Comparison of ENCODE assay signal across 28 mouse cellular contexts in genomic region chr1:191053555-191053954, GRCm38 (mm10). TPM values are rescaled to one million over a fixed set of nuclear protein-coding genes. Genes with fewer than 3 reads are reported as not detected.
DNase-seq lines count a peak whose midpoint lies in the region; ATAC-seq lines count a peak whose summit lies in the region.
"Had no signal": no experiment of that assay in that cellular context is flagged by ENCODE, and none has a peak within 500 bp of the region (broad histone marks: within the 10 kb centered on the region; RNA-seq: fewer than 3 reads in every experiment).

No protein-coding gene starts in this region.

- DNase-seq in heart, adult 11 months: no peak
- DNase-seq in kidney, adult 9 months: no peak
- DNase-seq in frontal cortex, postnatal 36 days (ENCODE audit: low spot score in 2 of 2): no peak
- DNase-seq: adrenal gland, postnatal 10 days; adrenal gland, postnatal 36 days; cerebellum, adult 18-20 months; cerebellum, adult 9-10 months; cerebellum, postnatal 14 days; forebrain, postnatal 0 days; gastrocnemius, postnatal 10 days; gastrocnemius, postnatal 36 days; heart, postnatal 36 days; kidney, adult 2 months had no signal

- no peak overlapping the region for H3K4me2 ChIP-seq in heart, embryonic 11.5 days
- H3K4me2 ChIP-seq in kidney, embryonic 14.5 days (replicated peaks; ENCODE audit: low read depth, low read length): no peak overlapping the region
- H3K4me2 ChIP-seq in intestine, embryonic 16.5 days (ENCODE audit: low read depth, low read length): no peak overlapping the region
- H3K4me2 ChIP-seq: embryonic facial prominence, embryonic 12.5 days; embryonic facial prominence, embryonic 15.5 days; hindbrain, embryonic 14.5 days had no signal

- H3K4me3 ChIP-seq in heart, embryonic 11.5 days (ENCODE audit: low read depth, low read length): no peak overlapping the region
- H3K4me3 ChIP-seq in kidney, embryonic 14.5 days (ENCODE audit: low read length): no peak overlapping the region
- no peak overlapping the region for H3K4me3 ChIP-seq in intestine, embryonic 16.5 days (ENCODE audit: low read length)
- H3K4me3 ChIP-seq: embryonic facial prominence, embryonic 12.5 days; embryonic facial prominence, embryonic 15.5 days had no signal

- no peaks in the 10 kb centered on the region for H3K27me3 ChIP-seq in heart, embryonic 11.5 days (ENCODE audit: control insufficient read depth, insufficient read depth, low read length)
- H3K27me3 ChIP-seq in kidney, embryonic 14.5 days (ENCODE audit: control insufficient read depth, insufficient read depth, low read length): no peaks in the 10 kb centered on the region
- H3K27me3 ChIP-seq in intestine, embryonic 16.5 days (replicated peaks; ENCODE audit: control insufficient read depth, insufficient read depth, low read length): no peaks in the 10 kb centered on the region
- H3K27me3 ChIP-seq: embryonic facial prominence, embryonic 12.5 days; embryonic facial prominence, embryonic 15.5 days; Patski had no signal

- no peaks in the 10 kb centered on the region for H3K9me3 ChIP-seq in heart, embryonic 11.5 days (replicated peaks; ENCODE audit: control insufficient read depth, low read length)
- H3K9me3 ChIP-seq in kidney, embryonic 14.5 days (ENCODE audit: control insufficient read depth, low read length): no peaks in the 10 kb centered on the region
- no peaks in the 10 kb centered on the region for H3K9me3 ChIP-seq in intestine, embryonic 16.5 days (ENCODE audit: control insufficient read depth, low read length)
- H3K9me3 ChIP-seq: embryonic facial prominence, embryonic 12.5 days; embryonic facial prominence, embryonic 15.5 days had no signal

- peak; percentile 66; the same call in 1 of the 2 replicates for ATAC-seq in heart, embryonic 11.5 days (replicated peaks; ENCODE audit: insufficient number of reproducible peaks, low FRiP score, low TSS enrichment)
- peak; percentile 43; the same call in 1 of the 2 replicates for ATAC-seq in kidney, embryonic 14.5 days (ENCODE audit: low FRiP score, low TSS enrichment)
- peak; percentile 62; the same call in 1 of the 2 replicates for ATAC-seq in intestine, embryonic 16.5 days
- ATAC-seq: forebrain, embryonic 14.5 days; forebrain, postnatal 0 days; hindbrain, postnatal 0 days; inflammation-experienced regulatory T-cells, adult 6 months; Patski had no signal

- WGBS in heart, embryonic 11.5 days (ENCODE audit: insufficient replicate concordance): 66% methylated on average over 3 of the region's 3 CpGs
- WGBS in kidney, embryonic 14.5 days: 58% methylated on average over 3 of the region's 3 CpGs
- 71% methylated on average over 3 of the region's 3 CpGs for WGBS in intestine, embryonic 16.5 days

- H3K9ac ChIP-seq in heart, embryonic 11.5 days (ENCODE audit: low read depth, low read length): no peak overlapping the region
- no peak overlapping the region for H3K9ac ChIP-seq in kidney, embryonic 14.5 days (ENCODE audit: low read depth, low read length)
- no peak overlapping the region for H3K9ac ChIP-seq in intestine, embryonic 16.5 days (ENCODE audit: low read depth, low read length)
- H3K9ac ChIP-seq: embryonic facial prominence, embryonic 12.5 days; embryonic facial prominence, embryonic 15.5 days; forebrain, postnatal 0 days; hindbrain, embryonic 14.5 days had no signal

- no peaks in the 10 kb centered on the region for H3K36me3 ChIP-seq in heart, embryonic 11.5 days (ENCODE audit: control insufficient read depth, insufficient read depth, low read length)
- no peaks in the 10 kb centered on the region for H3K36me3 ChIP-seq in kidney, embryonic 14.5 days (ENCODE audit: control insufficient read depth, insufficient read depth, low read length)
- no peaks in the 10 kb centered on the region for H3K36me3 ChIP-seq in intestine, embryonic 16.5 days (ENCODE audit: control insufficient read depth, insufficient read depth, low read length)
- H3K36me3 ChIP-seq: embryonic facial prominence, embryonic 12.5 days; embryonic facial prominence, embryonic 15.5 days had no signal

- H3K27ac ChIP-seq in heart, embryonic 11.5 days (ENCODE audit: low read depth, low read length): no peak overlapping the region
- no peak overlapping the region for H3K27ac ChIP-seq in kidney, embryonic 14.5 days (ENCODE audit: low read depth, low read length)
- H3K27ac ChIP-seq in intestine, embryonic 16.5 days (ENCODE audit: low read length): no peak overlapping the region
- H3K27ac ChIP-seq: embryonic facial prominence, embryonic 12.5 days; embryonic facial prominence, embryonic 15.5 days; hindbrain, embryonic 14.5 days; hindbrain, postnatal 0 days had no signal

- H3K4me1 ChIP-seq in heart, embryonic 11.5 days (ENCODE audit: control insufficient read depth, insufficient read depth, low read length): no peaks in the 10 kb centered on the region; the same call in 1 of the 2 replicates
- H3K4me1 ChIP-seq in kidney, embryonic 14.5 days (ENCODE audit: control insufficient read depth, insufficient read depth, low read length): no peaks in the 10 kb centered on the region
- no peaks in the 10 kb centered on the region for H3K4me1 ChIP-seq in intestine, embryonic 16.5 days (ENCODE audit: control insufficient read depth, insufficient read depth, low read length)
- H3K4me1 ChIP-seq: embryonic facial prominence, embryonic 12.5 days; embryonic facial prominence, embryonic 15.5 days had no signal

RNA-seq across cellular contexts. Expression of gene Tatdn3, which starts 9.2 kb away (rescaled TPM):
- polyA plus RNA-seq in heart, embryonic 11.5 days (2014; fragmentation: Nextera tagmentation; extraction: Ambion mirVana): 19.6 and 20.3 TPM in 2 replicates
- 12.6 and 13.2 TPM in 2 replicates for polyA plus RNA-seq in kidney, embryonic 14.5 days (2014; fragmentation: Nextera tagmentation; extraction: Ambion mirVana)
- polyA plus RNA-seq in intestine, embryonic 16.5 days (2015; fragmentation: Nextera tagmentation; extraction: Ambion mirVana): 13.4 and 13.9 TPM in 2 replicates

RNA-seq across cellular contexts. Expression of gene Nsl1, which starts 9.3 kb away (rescaled TPM):
- 12.7 and 14.0 TPM in 2 replicates for polyA plus RNA-seq in heart, embryonic 11.5 days (2014; fragmentation: Nextera tagmentation; extraction: Ambion mirVana)
- 10.4 and 23.3 TPM in 2 replicates for polyA plus RNA-seq in kidney, embryonic 14.5 days (2014; fragmentation: Nextera tagmentation; extraction: Ambion mirVana)
- polyA plus RNA-seq in intestine, embryonic 16.5 days (2015; fragmentation: Nextera tagmentation; extraction: Ambion mirVana): 14.0 and 16.2 TPM in 2 replicates

RNA-seq across cellular contexts. Expression of gene Spata45, which starts 17.1 kb away (rescaled TPM):
- polyA plus RNA-seq in heart, embryonic 11.5 days (2014; fragmentation: Nextera tagmentation; extraction: Ambion mirVana): 0.86 TPM in 1 of 2 replicates, not detected in the other
- not detected in 2 replicates for polyA plus RNA-seq in kidney, embryonic 14.5 days (2014; fragmentation: Nextera tagmentation; extraction: Ambion mirVana)
- polyA plus RNA-seq in intestine, embryonic 16.5 days (2015; fragmentation: Nextera tagmentation; extraction: Ambion mirVana): 0.61 TPM in 1 of 2 replicates, not detected in the other
- polyA plus RNA-seq: embryonic facial prominence, embryonic 12.5 days; embryonic facial prominence, embryonic 15.5 days; forebrain, embryonic 11.5 days; forebrain, embryonic 14.5 days; forebrain, postnatal 0 days; frontal cortex, adult 2 months; heart, embryonic 14.5 days; heart, postnatal 0 days; hindbrain, embryonic 11.5 days; hindbrain, embryonic 14.5 days; hindbrain, postnatal 0 days; kidney, adult 2 months; Patski had no signal

RNA-seq across cellular contexts. Expression of gene Flvcr1, which starts 27.6 kb away (rescaled TPM):
- polyA plus RNA-seq in heart, embryonic 11.5 days (2014; fragmentation: Nextera tagmentation; extraction: Ambion mirVana): 5.4 and 5.6 TPM in 2 replicates
- polyA plus RNA-seq in kidney, embryonic 14.5 days (2014; fragmentation: Nextera tagmentation; extraction: Ambion mirVana): 6.8 and 8.5 TPM in 2 replicates
- 8.4 and 14.2 TPM in 2 replicates for polyA plus RNA-seq in intestine, embryonic 16.5 days (2015; fragmentation: Nextera tagmentation; extraction: Ambion mirVana)

RNA-seq across cellular contexts. Expression of gene Batf3, which starts 44.1 kb away (rescaled TPM):
- 3.9 and 5.1 TPM in 2 replicates for polyA plus RNA-seq in heart, embryonic 11.5 days (2014; fragmentation: Nextera tagmentation; extraction: Ambion mirVana)
- 12.4 and 18.0 TPM in 2 replicates for polyA plus RNA-seq in kidney, embryonic 14.5 days (2014; fragmentation: Nextera tagmentation; extraction: Ambion mirVana)
- 8.4 and 9.0 TPM in 2 replicates for polyA plus RNA-seq in intestine, embryonic 16.5 days (2015; fragmentation: Nextera tagmentation; extraction: Ambion mirVana)
